In genomic region chr5:116274818-116275217, GRCm38 (mm10) we compare ENCODE assay signal across 16 mouse cellular contexts. TPM values are rescaled to one million over a fixed set of nuclear protein-coding genes. Genes with fewer than 3 reads are reported as not detected.
DNase-seq lines count a peak whose midpoint lies in the region; ATAC-seq and TF ChIP-seq lines count a peak whose summit lies in the region.
"Had no signal": no experiment of that assay in that cellular context is flagged by ENCODE, and none has a peak within 500 bp of the region (broad histone marks: within the 10 kb centered on the region; RNA-seq: fewer than 3 reads in every experiment).

No protein-coding gene starts in this region.

- no peak overlapping the region for H3K4me3 ChIP-seq in forebrain, embryonic 14.5 days (ENCODE audit: low read depth, low read length)
- no peak overlapping the region for H3K4me3 ChIP-seq in hindbrain, embryonic 15.5 days
- H3K4me3 ChIP-seq in midbrain, embryonic 15.5 days = no peak overlapping the region
- H3K4me3 ChIP-seq: heart, adult 2 months; liver, embryonic 13.5 days; myocyte had no signal

- H3K36me3 ChIP-seq in forebrain, embryonic 14.5 days (ENCODE audit: control insufficient read depth, insufficient read depth, low read length) = no peaks in the 10 kb centered on the region
- no peaks in the 10 kb centered on the region for H3K36me3 ChIP-seq in hindbrain, embryonic 15.5 days
- H3K36me3 ChIP-seq in midbrain, embryonic 15.5 days (replicated peaks) = no peaks in the 10 kb centered on the region
- H3K36me3 ChIP-seq: liver, embryonic 13.5 days had no signal

- H3K27me3 ChIP-seq in forebrain, embryonic 14.5 days (replicated peaks; ENCODE audit: control insufficient read depth, insufficient read depth, low read length) = no peaks in the 10 kb centered on the region
- H3K27me3 ChIP-seq in hindbrain, embryonic 15.5 days = no peaks in the 10 kb centered on the region
- H3K27me3 ChIP-seq in midbrain, embryonic 15.5 days (replicated peaks) = no peaks in the 10 kb centered on the region
- H3K27me3 ChIP-seq: liver, embryonic 13.5 days had no signal

- peaks cover 27% of the 10 kb centered on the region for H3K4me1 ChIP-seq in forebrain, embryonic 14.5 days (ENCODE audit: control insufficient read depth, insufficient read depth, low read length)
- peaks cover 33% of the 10 kb centered on the region for H3K4me1 ChIP-seq in hindbrain, embryonic 15.5 days (replicated peaks)
- peaks cover 35% of the 10 kb centered on the region for H3K4me1 ChIP-seq in midbrain, embryonic 15.5 days
- H3K4me1 ChIP-seq: liver, embryonic 13.5 days had no signal

- WGBS in forebrain, embryonic 14.5 days = 0% methylated on average over 2 of the region's 2 CpGs
- WGBS in hindbrain, embryonic 15.5 days = 19% methylated on average over 2 of the region's 2 CpGs
- WGBS in midbrain, embryonic 15.5 days = 38% methylated on average over 2 of the region's 2 CpGs

- peak overlapping the region; percentile 32; the same call in 1 of the 2 replicates for H3K9ac ChIP-seq in forebrain, embryonic 14.5 days (ENCODE audit: low read length)
- H3K9ac ChIP-seq in hindbrain, embryonic 15.5 days = no peak overlapping the region
- H3K9ac ChIP-seq in midbrain, embryonic 15.5 days = no peak overlapping the region
- H3K9ac ChIP-seq: liver, embryonic 13.5 days had no signal

- DNase-seq in brain, embryonic 14.5 days (ENCODE audit: low read depth) = peak; percentile 75
- peak; percentile 59 for DNase-seq in forebrain, embryonic 14.5 days (ENCODE audit: low spot score)
- DNase-seq in cerebellum, postnatal 14 days = no peak
- DNase-seq in left cerebral cortex, adult 18-20 months (ENCODE audit: low spot score in 2 of 2) = no peak
- no peak for DNase-seq in ovary, postnatal 36 days (ENCODE audit: low spot score)
- DNase-seq: cerebellum, adult 18-20 months; heart, adult 2 months; liver, embryonic 13.5 days; right cerebral cortex, postnatal 4 days had no signal

- no peak for TF ChIP-seq POLR2A in brain, embryonic 14.5 days (IDR thresholded peaks at IDR 0.05; ENCODE audit: borderline replicate concordance, extremely low read depth, insufficient read depth, insufficient read length, poor library complexity, severe bottlenecking)

- TF ChIP-seq CTCF in brain, embryonic 14.5 days (IDR thresholded peaks at IDR 0.05; ENCODE audit: borderline replicate concordance, extremely low read depth, insufficient read depth, insufficient read length) = no peak

- H3K4me2 ChIP-seq in forebrain, embryonic 14.5 days (ENCODE audit: low read length) = no peak overlapping the region
- no peak overlapping the region for H3K4me2 ChIP-seq in hindbrain, embryonic 15.5 days
- H3K4me2 ChIP-seq in midbrain, embryonic 15.5 days = no peak overlapping the region
- H3K4me2 ChIP-seq: liver, embryonic 13.5 days had no signal

- ATAC-seq in forebrain, embryonic 14.5 days = peak; percentile 40; the same call in 1 of the 2 replicates
- peak; percentile 39; the same call in 1 of the 2 replicates for ATAC-seq in hindbrain, embryonic 15.5 days (ENCODE audit: low FRiP score, low read depth)
- ATAC-seq in midbrain, embryonic 15.5 days (replicated peaks) = peak; percentile 24; the same call in 1 of the 2 replicates
- ATAC-seq: inflammation-experienced regulatory T-cells, adult 6 months had no signal

- no peaks in the 10 kb centered on the region for H3K9me3 ChIP-seq in forebrain, embryonic 14.5 days (replicated peaks; ENCODE audit: control insufficient read depth, low read length)
- H3K9me3 ChIP-seq in hindbrain, embryonic 15.5 days = no peaks in the 10 kb centered on the region
- H3K9me3 ChIP-seq in midbrain, embryonic 15.5 days = no peaks in the 10 kb centered on the region

- H3K27ac ChIP-seq in forebrain, embryonic 14.5 days (ENCODE audit: low read depth, low read length) = peak overlapping the region; percentile 40
- peak overlapping the region; percentile 47 for H3K27ac ChIP-seq in hindbrain, embryonic 15.5 days (replicated peaks)
- peak overlapping the region; percentile 69 for H3K27ac ChIP-seq in midbrain, embryonic 15.5 days
- H3K27ac ChIP-seq: heart, adult 2 months; kidney, postnatal 0 days; liver, embryonic 13.5 days had no signal

RNA-seq across cellular contexts. Expression of gene Ccdc60, which starts 14.0 kb away (rescaled TPM):
- 1.2 and 2.7 TPM in 2 replicates for polyA plus RNA-seq in brain, embryonic 14.5 days (2012; rRNA removed)
- polyA plus RNA-seq in forebrain, embryonic 14.5 days (2014; fragmentation: Nextera tagmentation; extraction: Ambion mirVana) = 0.89 and 1.1 TPM in 2 replicates
- polyA plus RNA-seq in hindbrain, embryonic 15.5 days (2015; fragmentation: Nextera tagmentation; extraction: Ambion mirVana) = 2.5 and 2.8 TPM in 2 replicates
- 2.6 and 3.1 TPM in 2 replicates for polyA plus RNA-seq in midbrain, embryonic 15.5 days (2015; fragmentation: Nextera tagmentation; extraction: Ambion mirVana)
- total RNA-seq in left cerebral cortex, adult 18-20 months (2021) = under 1 TPM in 1 of 2 experiments, not detected in 1; 0.23 TPM
- total RNA-seq: adrenal gland, adult 18-20 months; heart, adult 2 months; megakaryocyte progenitor cell, adult 5-6 weeks had no signal

Comparison
In these comparisons a context has a peak if more than half of its experiments do, and no peak if none do; other contexts are left out.
1. DNase-seq: peak in brain, embryonic 14.5 days (single experiment) and forebrain, embryonic 14.5 days (single experiment); none in cerebellum, postnatal 14 days (0 of 2), left cerebral cortex, adult 18-20 months (0 of 2) and ovary, postnatal 36 days (single experiment).
2. Peak in every context shown above with its lines, with median percentiles within 50 percentile points of each other: ATAC-seq and H3K27ac ChIP-seq.